Mouse (Mus musculus): Measurements from ENCODE around the gene Boll. TPM values are rescaled to one million over a fixed set of nuclear protein-coding genes. Genes with fewer than 3 reads are reported as not detected.

Boll gene
- polyA plus RNA-seq, 1 experiment from 2014 or later = 0.34 TPM

GRCm38 (mm10) chr1:55238496-55238895 is 124.8 kb downstream of the Boll start:
- WGBS = 28% methylated on average over 13 of the region's 13 CpGs
- no peak for ATAC-seq (ENCODE audit: insufficient number of reproducible peaks, insufficient read depth, low FRiP score, low TSS enrichment, low read depth)
- Histone ChIP-seq H3K9me3 (no peaks in the 10 kb centered on the region), H3K9ac (replicated peaks) (peak overlapping the region; percentile 70), H3K4me1 (replicated peaks) (peaks cover 30% of the 10 kb centered on the region), H3K27ac (no peak overlapping the region), H3K27me3 (no peaks in the 10 kb centered on the region), H3K4me3 (replicated peaks) (peak overlapping the region; percentile 81), H3K36me3 (peaks cover 10% of the 10 kb centered on the region; the same call in 1 of the 2 replicates), H3K4me2 (peak overlapping the region; percentile 91)

- 0 out of 2 replicates have a peak, but pooled peaks have one; percentile 5 for ATAC-seq (ENCODE audit: insufficient number of reproducible peaks, insufficient read depth, low FRiP score, low TSS enrichment, low read depth)
Observed at GRCm38 (mm10) chr1:55237643-55238161, 125.6 kb downstream of the Boll start.

GRCm38 (mm10) chr1:55236890-55237642 is 126.2 kb downstream of the Boll start, which contains the start of gene Mars2:
Gene Mars2 (plus strand): TSS chr1:55237177.
- ATAC-seq (ENCODE audit: insufficient number of reproducible peaks, insufficient read depth, low FRiP score, low TSS enrichment, low read depth) = peak; percentile 96
- Histone ChIP-seq H3K27ac (peak within 1 kb of the TSS; percentile 12; the same call in 1 of the 2 replicates), H3K4me2 (peak within 1 kb of the TSS; percentile 91)

More at GRCm38 (mm10) chr1:55237643-55238161, 125.6 kb downstream of the Boll start:
- H3K4me2 ChIP-seq = peak overlapping the region; percentile 91
- peak overlapping the region; percentile 81 for H3K4me3 ChIP-seq (replicated peaks)
- H3K9ac ChIP-seq (replicated peaks) = peak overlapping the region; percentile 70
- peaks cover 30% of the 10 kb centered on the region for H3K4me1 ChIP-seq (replicated peaks)
- H3K27me3 ChIP-seq = no peaks in the 10 kb centered on the region
- under 1% methylated on average over 23 of the region's 23 CpGs for WGBS
- H3K36me3 ChIP-seq = peaks cover 10% of the 10 kb centered on the region; the same call in 1 of the 2 replicates
- H3K27ac ChIP-seq = no peak overlapping the region
- no peaks in the 10 kb centered on the region for H3K9me3 ChIP-seq

GRCm38 (mm10) chr1:55236487-55236886 is 126.8 kb downstream of the Boll start:
- no peak overlapping the region; the same call in 1 of the 2 replicates for H3K9ac ChIP-seq (replicated peaks)
- H3K4me1 ChIP-seq (replicated peaks) = peaks cover 30% of the 10 kb centered on the region
- 38% methylated on average over 5 of the region's 5 CpGs for WGBS
- ATAC-seq (ENCODE audit: insufficient number of reproducible peaks, insufficient read depth, low FRiP score, low TSS enrichment, low read depth) = no peak
- H3K9me3 ChIP-seq = no peaks in the 10 kb centered on the region
- H3K4me2 ChIP-seq = peak overlapping the region; percentile 91
- H3K4me3 ChIP-seq (replicated peaks) = peak overlapping the region; percentile 81
- H3K27me3 ChIP-seq = no peaks in the 10 kb centered on the region
- peak overlapping the region; percentile 12; the same call in 1 of the 2 replicates for H3K27ac ChIP-seq
- H3K36me3 ChIP-seq = no peaks in the 10 kb centered on the region

More at GRCm38 (mm10) chr1:55236890-55237642, 126.2 kb downstream of the Boll start, which contains the start of gene Mars2:
- H3K36me3 ChIP-seq = peaks cover 6% of the 10 kb centered on the region; the same call in 1 of the 2 replicates
- peaks cover 30% of the 10 kb centered on the region for H3K4me1 ChIP-seq (replicated peaks)
- H3K4me3 ChIP-seq (replicated peaks) = peak within 1 kb of the TSS; percentile 81
- H3K9me3 ChIP-seq = no peaks in the 10 kb centered on the region
- no peaks in the 10 kb centered on the region for H3K27me3 ChIP-seq
- WGBS = under 1% methylated on average over 82 of the region's 82 CpGs
- H3K9ac ChIP-seq (replicated peaks) = peak within 1 kb of the TSS; percentile 70

GRCm38 (mm10) chr1:55234910-55235520 is 128.3 kb downstream of the Boll start:
- no peak for ATAC-seq (ENCODE audit: insufficient number of reproducible peaks, insufficient read depth, low FRiP score, low TSS enrichment, low read depth)
- Histone ChIP-seq H3K9ac (replicated peaks) (no peak overlapping the region), H3K4me2 (no peak overlapping the region), H3K9me3 (no peaks in the 10 kb centered on the region), H3K36me3 (no peaks in the 10 kb centered on the region), H3K27me3 (no peaks in the 10 kb centered on the region), H3K27ac (no peak overlapping the region), H3K4me3 (replicated peaks) (no peak overlapping the region), H3K4me1 (replicated peaks) (peaks cover 22% of the 10 kb centered on the region)
- WGBS = 49% methylated on average over 16 of the region's 16 CpGs

- no peak overlapping the region for H3K4me3 ChIP-seq (replicated peaks)
- no peaks in the 10 kb centered on the region for H3K9me3 ChIP-seq
- no peak overlapping the region for H3K9ac ChIP-seq (replicated peaks)
- peaks cover 13% of the 10 kb centered on the region for H3K4me1 ChIP-seq (replicated peaks)
- H3K4me2 ChIP-seq = no peak overlapping the region
- no peaks in the 10 kb centered on the region for H3K27me3 ChIP-seq
- 87% methylated on average over 8 of the region's 8 CpGs for WGBS
- no peaks in the 10 kb centered on the region for H3K36me3 ChIP-seq
- no peak overlapping the region for H3K27ac ChIP-seq
- ATAC-seq (ENCODE audit: insufficient number of reproducible peaks, insufficient read depth, low FRiP score, low TSS enrichment, low read depth) = no peak
Observed at GRCm38 (mm10) chr1:55228256-55228884, 134.9 kb downstream of the Boll start.

- peaks cover 21% of the 10 kb centered on the region for H3K4me1 ChIP-seq (replicated peaks)
- no peak overlapping the region for H3K27ac ChIP-seq
- H3K9ac ChIP-seq (replicated peaks) = no peak overlapping the region
- no peaks in the 10 kb centered on the region for H3K36me3 ChIP-seq
- no peak for ATAC-seq (ENCODE audit: insufficient number of reproducible peaks, insufficient read depth, low FRiP score, low TSS enrichment, low read depth)
- peak overlapping the region; percentile 34; the same call in 1 of the 2 replicates for H3K4me2 ChIP-seq
- no peak overlapping the region for H3K4me3 ChIP-seq (replicated peaks)
- no peaks in the 10 kb centered on the region for H3K27me3 ChIP-seq
- WGBS = 31% methylated on average over 1 of the region's 1 CpGs
- H3K9me3 ChIP-seq = no peaks in the 10 kb centered on the region
Observed at GRCm38 (mm10) chr1:55227376-55227775, 135.9 kb downstream of the Boll start.

GRCm38 (mm10) chr1:55226011-55226857 is 137.0 kb downstream of the Boll start, which contains the start of gene Rftn2:
Gene Rftn2 (minus strand): TSS chr1:55226782.
- WGBS = 2% methylated on average over 26 of the region's 26 CpGs
- Histone ChIP-seq H3K4me1 (replicated peaks) (peaks cover 25% of the 10 kb centered on the region), H3K27me3 (no peaks in the 10 kb centered on the region), H3K9ac (replicated peaks) (peak within 1 kb of the TSS; percentile 73), H3K4me2 (peak within 1 kb of the TSS; percentile 59), H3K27ac (peak within 1 kb of the TSS; percentile 95), H3K9me3 (no peaks in the 10 kb centered on the region), H3K36me3 (no peaks in the 10 kb centered on the region), H3K4me3 (replicated peaks) (peak within 1 kb of the TSS; percentile 58)
- no peak for ATAC-seq (ENCODE audit: insufficient number of reproducible peaks, insufficient read depth, low FRiP score, low TSS enrichment, low read depth)

- Histone ChIP-seq H3K4me2 (peak overlapping the region; percentile 59), H3K36me3 (no peaks in the 10 kb centered on the region), H3K4me3 (replicated peaks) (peak overlapping the region; percentile 58), H3K9me3 (no peaks in the 10 kb centered on the region), H3K9ac (replicated peaks) (peak overlapping the region; percentile 66), H3K27me3 (no peaks in the 10 kb centered on the region), H3K27ac (peak overlapping the region; percentile 86), H3K4me1 (replicated peaks) (peaks cover 25% of the 10 kb centered on the region)
- 14% methylated on average over 3 of the region's 3 CpGs for WGBS
- no peak; the same call in 1 of the 2 replicates for ATAC-seq (ENCODE audit: insufficient number of reproducible peaks, insufficient read depth, low FRiP score, low TSS enrichment, low read depth)
Observed at GRCm38 (mm10) chr1:55225398-55225797, 137.9 kb downstream of the Boll start.

- Histone ChIP-seq H3K4me3 (replicated peaks) (peak overlapping the region; percentile 58), H3K9ac (replicated peaks) (peak overlapping the region; percentile 66; the same call in 1 of the 2 replicates), H3K4me1 (replicated peaks) (peaks cover 25% of the 10 kb centered on the region), H3K9me3 (no peaks in the 10 kb centered on the region), H3K27ac (peak overlapping the region; percentile 24; the same call in 1 of the 2 replicates), H3K36me3 (no peaks in the 10 kb centered on the region), H3K27me3 (no peaks in the 10 kb centered on the region), H3K4me2 (peak overlapping the region; percentile 59)
- ATAC-seq (ENCODE audit: insufficient number of reproducible peaks, insufficient read depth, low FRiP score, low TSS enrichment, low read depth) = peak; percentile 47; the same call in 1 of the 2 replicates
- WGBS = 20% methylated on average over 11 of the region's 11 CpGs
Observed at GRCm38 (mm10) chr1:55224111-55224510, 139.2 kb downstream of the Boll start.

Measured in limb, embryonic 12.5 days (tissue).